Mouse (Mus musculus) erythroblast, embryonic 14.5 days (primary cell): Measurements from ENCODE around the gene Atp13a5.

Source experiments
- GATA1 ChIP-seq: IDR thresholded peaks from 2 replicates; pipeline ENCODE4 v1.6.1; 2012; ENCODE audit warnings: low read length, inconsistent platforms, mixed read lengths
- TAL1 ChIP-seq: IDR thresholded peaks from 3 replicates; pipeline ENCODE4 v1.6.1; 2012; ENCODE audit warnings: low read length, inconsistent platforms, mixed read lengths

DNA sequence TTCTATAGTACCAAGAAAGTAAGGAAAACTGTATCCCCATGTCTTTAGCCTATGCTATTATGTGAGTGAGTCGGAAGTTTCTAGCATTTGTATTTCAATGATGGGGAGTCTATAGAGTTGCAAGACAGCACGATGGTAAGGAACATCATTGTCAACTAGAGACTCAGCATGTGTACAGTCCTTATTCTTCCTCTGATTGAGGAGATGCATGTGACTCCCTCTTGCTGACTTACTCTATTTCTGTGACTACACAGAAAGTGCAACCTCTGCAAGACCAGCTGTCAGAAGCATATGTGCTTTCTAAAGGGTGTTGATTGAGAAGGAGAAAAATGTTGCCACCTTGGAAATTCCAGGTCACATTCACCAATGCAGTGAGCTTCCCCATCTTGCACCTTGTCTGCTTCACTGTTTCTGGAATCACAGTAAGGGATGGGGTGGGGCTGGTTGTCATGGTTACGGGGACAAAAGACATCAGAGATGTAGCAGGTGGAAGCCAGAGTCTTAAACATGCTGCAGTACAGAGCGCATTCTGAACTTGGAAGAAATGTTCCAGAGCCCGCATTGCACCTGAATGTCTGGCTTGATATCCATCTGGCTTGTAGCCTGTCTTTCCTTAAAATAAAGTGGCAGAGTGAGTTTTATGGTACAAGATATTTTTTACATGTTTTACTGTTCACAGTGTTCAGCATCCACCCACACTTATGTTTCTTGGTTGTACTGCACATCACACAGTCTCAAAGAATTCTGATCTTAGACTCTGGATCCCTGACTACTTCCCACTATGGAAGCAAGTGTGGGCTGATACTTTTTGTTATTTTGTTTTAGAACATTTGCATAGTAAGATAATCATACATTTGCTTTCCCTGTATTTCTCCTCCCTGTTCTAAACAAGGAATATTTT, 161.9 kb downstream of the Atp13a5 start:
- no peak for TF ChIP-seq GATA1
- TF ChIP-seq TAL1 = no peak
